Mouse (Mus musculus): ENCODE measurements at regions not wholly inside any gene's neighbourhood (a gene's known extent, or its start where the extent isn't known, plus 50 kb on each side); places are given as distances from the start of the nearest gene placed in this dataset.

DNA sequence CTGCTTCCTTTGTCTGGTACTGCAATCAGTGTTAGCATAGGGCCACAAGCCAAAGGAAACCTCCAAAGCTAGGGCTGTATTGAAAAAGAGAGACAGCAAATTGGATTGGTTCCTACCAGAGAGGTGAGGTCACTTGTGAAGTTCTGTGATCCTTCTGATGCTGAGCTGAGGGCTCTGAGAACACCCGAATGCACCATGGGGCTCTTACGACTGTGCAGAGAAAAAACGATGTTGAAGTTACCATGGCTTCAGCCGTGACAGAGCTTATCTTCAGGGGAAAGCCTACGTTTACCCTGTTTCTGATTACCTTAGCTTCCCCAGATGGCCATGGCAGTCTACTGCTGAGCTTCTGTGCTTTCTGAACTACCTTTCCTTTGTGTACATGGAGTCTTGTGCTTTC, 53.9 kb upstream of the Fmo9 start:
- no peak for DNase-seq

DNA sequence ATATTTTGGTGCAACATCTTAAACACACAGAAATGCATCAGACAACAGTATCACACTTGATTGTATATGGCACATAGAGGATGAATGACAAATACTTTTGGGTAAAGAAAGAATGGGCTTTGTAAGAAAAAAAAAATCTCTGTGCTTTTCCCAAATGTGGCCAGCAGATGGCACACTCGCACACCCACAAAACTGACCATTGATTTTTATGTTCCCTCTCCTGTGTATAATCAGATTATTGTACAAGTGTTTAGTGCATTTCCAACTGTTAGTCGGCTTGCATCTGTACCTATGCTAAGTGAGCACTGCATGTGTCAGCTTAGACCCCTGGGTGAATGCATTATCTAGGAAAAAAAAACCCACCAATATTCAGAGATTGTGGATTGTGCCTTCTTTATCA, 56.4 kb upstream of the Fmo9 start:
- DNase-seq: peak; percentile 21 to 24

DNA sequence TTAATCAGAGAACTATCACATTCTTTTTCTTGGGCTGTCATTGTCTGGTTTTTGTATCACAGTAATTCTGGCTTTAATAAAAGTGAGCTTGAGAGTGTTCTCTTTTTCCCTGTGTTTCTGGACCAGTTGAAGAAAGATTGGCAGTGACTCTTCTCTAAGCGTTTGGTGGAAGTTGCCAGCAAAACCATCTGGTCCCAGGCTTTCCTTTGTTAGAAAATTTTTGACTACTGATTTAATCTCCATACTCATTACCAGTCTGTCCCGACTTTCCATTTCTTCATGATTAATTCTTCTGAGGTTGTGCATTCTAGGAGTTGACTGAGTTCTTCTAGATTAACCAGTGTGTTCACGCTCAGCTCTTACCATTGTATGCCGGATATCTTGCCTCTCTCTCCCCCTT, 68.6 kb upstream of the Fmo9 start:
- no peak for DNase-seq

- no peak for DNase-seq
Measured at GRCm38 (mm10) chr1:166750777-166751176, 69.1 kb upstream of the Fmo9 start.

DNA sequence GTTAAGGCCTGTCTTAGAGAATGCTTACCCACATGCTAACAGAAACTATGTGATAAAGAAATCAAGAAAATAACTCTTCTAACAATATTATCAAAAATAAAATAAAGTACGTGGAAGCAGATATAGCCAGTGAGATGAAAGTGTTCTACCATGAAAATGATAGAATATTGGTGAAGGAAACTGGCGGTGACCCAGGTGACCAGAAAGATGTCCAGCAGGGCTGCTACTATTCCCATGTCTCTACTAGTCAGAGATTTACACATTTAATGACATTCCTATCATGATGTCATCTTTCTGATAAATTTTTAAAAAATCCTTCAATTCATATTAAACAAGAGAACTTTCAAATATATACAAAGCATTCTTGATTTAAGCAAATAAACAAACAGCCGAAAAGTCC, 69.8 kb upstream of the Fmo9 start:
- no peak for DNase-seq

DNA sequence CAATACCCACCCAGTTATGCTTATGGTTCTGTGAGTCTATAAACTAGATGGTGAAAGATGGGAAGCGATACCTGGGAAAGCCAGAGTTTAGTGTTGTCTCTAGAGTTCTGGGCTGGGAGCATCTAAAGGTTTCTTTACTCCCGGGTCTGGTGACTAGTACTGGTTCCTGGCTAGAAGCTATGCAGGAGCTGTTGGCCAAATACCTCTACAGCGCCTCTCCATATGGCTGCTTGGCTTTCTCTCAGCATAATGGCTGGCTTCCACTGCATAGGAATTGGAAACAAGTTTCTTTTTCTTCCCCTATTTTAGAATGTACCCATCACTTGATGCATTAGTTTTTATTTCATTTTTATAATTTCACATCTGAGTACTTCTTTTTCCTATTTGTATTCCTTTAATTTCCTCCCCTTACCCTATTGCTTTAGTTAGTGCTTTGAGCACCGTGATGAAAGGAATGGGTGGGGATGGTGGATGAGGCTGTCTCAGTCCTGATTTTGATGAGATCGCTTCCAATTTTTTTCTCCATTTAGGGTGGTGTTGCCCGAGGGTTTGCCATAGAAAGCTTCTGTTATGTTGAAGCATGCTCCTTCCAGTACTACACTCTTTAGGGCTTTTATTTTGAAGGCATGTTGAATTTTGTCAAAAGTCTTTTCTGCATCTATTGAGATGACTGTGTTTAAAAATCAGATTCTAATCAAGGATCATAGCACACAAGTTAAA, 71.5 kb upstream of the Fmo9 start:
- no peak for DNase-seq

GRCm38 (mm10) chr1:166758987-166759386, 77.3 kb upstream of the Fmo9 start:
- no peak for DNase-seq

DNA sequence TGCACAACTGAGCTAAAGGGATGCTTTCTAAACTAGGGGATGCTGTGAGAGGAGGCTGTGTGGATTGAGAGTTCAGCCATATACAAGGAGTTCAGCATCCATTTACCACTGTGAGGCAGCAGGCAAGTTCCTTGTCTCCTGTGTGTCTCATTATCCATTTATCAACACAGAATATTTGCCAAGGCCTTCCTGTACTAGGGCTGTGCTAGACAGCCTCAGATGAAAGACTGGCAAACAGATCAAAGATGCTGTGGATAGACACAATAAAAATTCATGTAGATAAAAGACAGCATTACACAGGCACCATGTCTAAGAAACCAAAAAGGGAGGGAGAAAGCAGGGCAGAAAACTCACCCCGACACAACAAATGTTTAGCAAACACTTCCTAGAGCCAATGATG, 91.5 kb upstream of the Fmo9 start:
- no peak for DNase-seq

DNA sequence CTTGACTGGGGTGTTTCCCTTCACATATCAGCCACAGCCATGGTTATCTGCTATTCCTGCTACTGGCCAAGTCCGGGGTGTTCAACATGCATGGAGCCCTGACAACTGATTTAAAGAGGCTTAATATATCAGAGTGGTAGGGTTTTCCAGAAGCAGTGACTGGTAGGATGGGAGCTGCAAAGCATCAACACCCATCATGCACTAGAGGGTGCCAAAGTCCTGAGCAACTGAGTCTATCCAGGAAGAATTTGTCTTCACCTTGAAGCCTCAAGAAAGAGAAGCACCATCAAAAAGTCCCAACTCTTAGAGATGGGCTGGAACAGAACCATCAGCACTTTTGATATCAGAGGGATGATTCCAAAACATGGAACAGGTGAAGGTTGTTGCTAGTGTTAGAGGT, 100.5 kb upstream of the Fmo9 start:
- DNase-seq: peak; percentile 22 to 42

- no peak for DNase-seq
Measured at GRCm38 (mm10) chr1:166787945-166788344, 106.3 kb upstream of the Fmo9 start.

DNA sequence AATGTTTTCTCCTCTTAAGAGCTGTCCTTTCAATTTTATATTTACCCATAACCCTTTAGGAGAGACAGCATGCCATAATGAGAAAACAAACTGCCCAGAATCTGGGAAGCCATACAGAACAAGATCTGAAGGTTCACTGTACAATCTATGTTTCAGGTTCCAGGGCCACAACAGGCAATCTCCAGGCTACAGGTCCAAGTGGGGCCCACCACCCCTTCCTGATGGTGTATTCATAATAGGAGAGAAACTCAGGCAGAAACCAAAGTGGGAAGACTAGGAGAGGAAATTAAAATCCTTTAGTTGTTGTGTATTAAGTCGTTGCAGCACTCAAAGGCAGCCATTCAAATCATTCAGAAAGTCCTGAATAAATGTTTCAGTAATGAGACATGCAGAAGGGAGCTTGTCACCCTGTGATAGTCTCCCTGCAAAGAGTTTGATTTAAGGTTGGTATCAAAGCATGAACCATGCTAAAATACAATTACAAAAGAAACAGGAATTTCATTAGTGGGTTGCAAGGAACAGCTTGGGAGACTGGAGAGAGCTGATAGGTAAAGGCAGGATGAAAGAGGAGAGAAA, 107.3 kb upstream of the Fmo9 start:
- no peak for DNase-seq

GRCm38 (mm10) chr1:166793052-166793716, 111.5 kb upstream of the Fmo9 start:
- no peak for DNase-seq

DNA sequence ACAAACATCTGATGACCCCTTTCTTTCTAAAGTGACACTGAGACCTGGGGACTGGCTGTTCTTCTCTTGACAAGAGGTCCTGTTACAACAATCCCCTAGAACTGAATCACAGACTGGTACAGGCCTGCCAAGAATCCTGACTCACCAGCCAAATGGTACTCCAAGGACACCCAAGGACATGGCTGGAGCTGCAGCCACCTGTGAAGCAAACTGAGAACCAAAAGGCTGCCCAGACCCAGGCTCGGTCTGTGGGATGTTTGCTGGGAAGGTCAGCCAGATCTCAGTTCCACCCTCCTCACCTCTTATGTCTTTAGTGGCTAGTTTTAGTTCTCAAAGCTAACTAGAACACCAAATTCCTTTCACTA, 112.1 kb upstream of the Fmo9 start:
- no peak for DNase-seq

GRCm38 (mm10) chr1:166794622-166795244, 113.1 kb upstream of the Fmo9 start:
- DNase-seq: peak in 1 of 2 experiments; percentile 15

DNA sequence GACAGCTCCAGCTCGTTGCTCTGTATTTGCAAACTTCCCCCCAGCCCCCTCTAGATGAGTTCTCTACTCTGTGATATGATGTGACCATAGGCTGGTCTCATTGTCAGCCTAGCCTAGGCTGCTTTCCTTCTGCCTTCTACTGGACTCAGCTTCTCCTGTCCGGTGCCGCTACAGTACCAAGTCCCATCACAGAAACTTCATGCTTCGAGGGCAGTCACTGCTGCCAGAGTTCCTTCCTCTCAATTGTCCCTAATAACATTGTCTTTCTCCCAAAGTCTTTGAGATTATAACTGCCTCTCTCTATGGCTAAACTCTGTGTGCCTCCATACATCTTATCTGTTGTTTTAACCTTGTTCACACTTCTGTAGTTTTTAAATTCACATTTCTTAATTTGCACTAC, 114.0 kb upstream of the Fmo9 start:
- no peak for DNase-seq

GRCm38 (mm10) chr1:166796362-166796925, 114.8 kb upstream of the Fmo9 start:
- DNase-seq: peak; percentile 21 to 24

DNA sequence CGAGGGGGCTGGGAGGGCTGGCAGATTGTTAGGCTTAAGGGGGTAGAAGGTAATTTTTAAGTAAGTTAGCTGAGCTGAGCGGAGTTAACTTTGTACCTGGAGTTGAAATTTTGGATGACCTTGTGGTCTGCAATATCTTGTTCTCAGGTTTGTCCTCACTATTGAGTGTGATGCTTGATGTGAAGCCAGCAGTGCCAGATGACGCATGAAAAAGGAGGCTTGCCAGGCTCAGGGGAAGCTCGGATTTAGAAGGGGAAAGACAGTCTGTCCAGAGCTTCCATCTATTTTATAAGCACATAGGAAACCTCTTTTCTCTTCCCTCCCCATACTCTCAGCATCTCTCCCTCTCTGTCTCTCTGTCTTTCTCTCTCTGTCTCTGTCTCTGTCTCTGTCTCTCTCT, 115.3 kb upstream of the Fmo9 start:
- no peak for DNase-seq

- DNase-seq: no peak
Measured at GRCm38 (mm10) chr1:166800953-166801603, 119.4 kb upstream of the Fmo9 start.

DNA sequence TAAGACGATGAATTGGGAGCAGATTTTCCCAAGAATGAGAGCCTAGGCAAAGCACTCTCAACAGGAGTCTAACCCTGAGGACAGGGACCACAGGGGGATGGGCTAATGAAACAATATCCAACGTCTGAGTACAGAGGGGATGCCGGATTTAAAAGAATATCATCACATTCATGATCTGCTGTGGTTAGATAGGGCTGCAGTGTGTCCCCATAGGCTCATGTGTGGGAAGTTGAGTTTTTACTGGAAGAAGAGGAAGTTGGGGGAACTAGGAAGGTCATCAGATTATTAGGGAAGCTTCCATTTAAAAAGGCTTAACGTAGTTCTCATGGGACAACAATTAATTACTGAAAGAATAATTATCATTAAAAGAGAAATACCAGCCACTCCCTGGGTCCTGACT, 120.3 kb upstream of the Fmo9 start:
- no peak for DNase-seq

- DNase-seq: no peak
Measured at GRCm38 (mm10) chr1:166803928-166804327, 122.3 kb upstream of the Fmo9 start.

DNA sequence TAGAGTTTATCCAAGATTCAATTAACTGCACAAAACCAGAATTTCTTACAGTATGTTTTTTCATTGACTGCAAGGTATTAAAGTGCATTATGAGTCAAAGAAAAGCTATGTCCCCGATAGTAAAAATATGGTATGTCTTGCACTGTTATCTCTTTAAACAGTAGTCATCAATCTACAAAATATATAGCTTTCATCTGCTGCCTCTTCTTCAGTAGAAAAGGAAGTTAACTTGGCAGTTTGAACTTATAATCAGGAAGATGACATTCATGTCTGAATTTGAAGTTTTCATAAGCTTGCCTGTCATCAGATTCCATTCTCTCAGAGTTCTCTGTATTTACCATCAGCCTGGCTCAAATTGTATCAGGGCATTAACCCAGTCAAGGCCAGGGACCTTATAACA, 122.7 kb upstream of the Fmo9 start:
- DNase-seq: no peak

GRCm38 (mm10) chr1:166807163-166807945, 125.7 kb upstream of the Fmo9 start:
- DNase-seq: no peak

Data from kidney, postnatal 4 days (tissue).